Mouse (Mus musculus) ES-Bruce4 (cell line): Measurements from ENCODE around the gene Prrc2a.

Source experiments
- CTCF ChIP-seq: IDR thresholded peaks from one replicate; pipeline ENCODE4 v1.8.1; 2011; ENCODE audit warnings: low read depth, low read length
- EP300 ChIP-seq: IDR thresholded peaks from 2 replicates; pipeline ENCODE4 v1.6.1; 2011; ENCODE audit warnings: low read depth, low read length; ENCODE audit not compliant: insufficient read depth
- POLR2A ChIP-seq: IDR thresholded peaks from one replicate; pipeline ENCODE4 v1.8.1; 2011; ENCODE audit warnings: low read length; ENCODE audit not compliant: insufficient read depth

DNA sequence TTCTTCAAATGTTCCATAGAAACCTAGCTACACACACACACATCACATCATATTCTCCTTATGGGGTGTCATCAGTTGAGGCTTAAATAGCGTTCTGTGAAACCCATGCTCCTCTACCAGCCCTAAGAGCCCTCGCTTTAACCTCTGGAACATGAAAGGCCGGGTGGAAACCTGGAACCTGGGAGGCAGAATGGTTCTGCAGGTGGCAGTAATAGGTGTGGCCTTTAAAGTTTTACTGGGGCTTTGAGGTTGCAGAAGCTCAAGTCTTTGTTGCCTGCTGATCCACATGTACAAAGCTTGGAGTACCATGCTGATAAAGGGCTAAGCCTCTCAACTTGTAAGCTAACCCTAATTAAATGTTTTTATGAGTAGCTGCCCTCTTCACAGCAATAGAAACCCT is 17.3 kb downstream of the Prrc2a start:
- no peak for TF ChIP-seq EP300
- no peak for TF ChIP-seq POLR2A
- no peak for TF ChIP-seq CTCF
